Mouse (Mus musculus): Measurements from ENCODE around the gene Gm9268.
"Not testable (repeated sequence)": the region's sequence is repeated elsewhere in the genome, so short reads cannot be mapped to it uniquely, and the experiment has no call there.

Gene Gm9268

GRCm38 (mm10) chr7:43018465-43018864, at the start of gene Gm9268:
Gm9268 (plus strand) TSS chr7:43018765.
- in situ Hi-C loops (cut with MboI, MseI): not testable (repeated sequence)

GRCm38 (mm10) chr7:42980098-42980497, 38.5 kb upstream of the Gm9268 start:
- in situ Hi-C loops (cut with MboI, MseI): no loop called here

GRCm38 (mm10) chr7:42980739-42981138, 37.8 kb upstream of the Gm9268 start:
- in situ Hi-C loops (cut with MboI, MseI): no loop called here

- in situ Hi-C loops (cut with MboI, MseI): no loop called here
Measured at GRCm38 (mm10) chr7:43077831-43078230, 59.3 kb downstream of the Gm9268 start.

All from T-helper 1 cell (primary cell).